Mouse (Mus musculus) thymus, postnatal 14 days (tissue): ENCODE measurements around the gene Cbx6.

ENCODE experiments used
- DNase-seq: peaks from one replicate; pipeline ENCODE4 v3.0.0; 2021

Cbx6 gene

GRCm38 (mm10) chr15:79802304-79802703 is 32.2 kb downstream of the Cbx6 start:
- no peak for DNase-seq

DNA sequence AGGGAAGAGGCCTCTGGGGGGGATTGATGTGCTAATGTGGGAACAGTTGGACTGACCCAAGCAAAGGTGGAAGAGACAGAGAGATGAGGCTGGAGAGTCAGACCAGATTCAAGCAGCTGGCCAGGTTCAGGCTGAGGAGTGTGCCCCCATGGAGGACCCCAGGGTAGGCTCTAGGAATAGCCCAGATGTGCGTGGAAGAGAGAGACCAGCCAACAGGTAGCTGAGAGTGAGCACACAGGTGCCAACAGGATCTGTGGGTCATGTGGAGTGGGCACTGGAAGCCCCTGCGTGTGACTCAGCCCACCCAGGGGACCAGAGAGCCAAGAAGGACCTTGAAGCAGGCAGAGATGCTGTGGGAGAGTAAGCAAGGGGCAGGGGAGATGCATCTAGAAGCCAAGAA is 32.8 kb downstream of the Cbx6 start:
- no peak for DNase-seq

- no peak for DNase-seq
These were observed 33.8 kb downstream of the Cbx6 start for GRCm38 (mm10) chr15:79800701-79801100.

GRCm38 (mm10) chr15:79798591-79798990 is 35.9 kb downstream of the Cbx6 start:
- DNase-seq = no peak

DNA sequence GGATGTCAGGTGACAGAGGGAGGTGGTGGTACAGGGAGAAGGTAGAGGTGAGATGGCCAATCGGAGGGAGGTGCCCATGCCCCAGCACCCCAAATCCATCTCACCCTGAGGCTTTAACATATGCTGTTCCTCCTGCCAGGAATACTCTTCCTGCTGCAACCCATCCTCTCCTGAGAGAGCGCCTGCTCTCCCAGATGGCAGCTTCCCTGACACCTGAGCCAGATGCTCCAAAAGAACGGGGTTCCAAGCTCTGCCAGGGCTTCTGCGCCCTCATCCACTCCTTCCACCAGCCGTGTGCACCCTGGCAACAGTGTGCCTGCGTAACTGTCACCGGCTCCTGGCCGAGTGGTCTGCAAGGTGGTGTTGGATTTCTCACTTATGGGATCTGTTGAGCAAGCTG is 36.8 kb downstream of the Cbx6 start:
- no peak for DNase-seq

GRCm38 (mm10) chr15:79797096-79797495 is 37.4 kb downstream of the Cbx6 start:
- DNase-seq = no peak

DNA sequence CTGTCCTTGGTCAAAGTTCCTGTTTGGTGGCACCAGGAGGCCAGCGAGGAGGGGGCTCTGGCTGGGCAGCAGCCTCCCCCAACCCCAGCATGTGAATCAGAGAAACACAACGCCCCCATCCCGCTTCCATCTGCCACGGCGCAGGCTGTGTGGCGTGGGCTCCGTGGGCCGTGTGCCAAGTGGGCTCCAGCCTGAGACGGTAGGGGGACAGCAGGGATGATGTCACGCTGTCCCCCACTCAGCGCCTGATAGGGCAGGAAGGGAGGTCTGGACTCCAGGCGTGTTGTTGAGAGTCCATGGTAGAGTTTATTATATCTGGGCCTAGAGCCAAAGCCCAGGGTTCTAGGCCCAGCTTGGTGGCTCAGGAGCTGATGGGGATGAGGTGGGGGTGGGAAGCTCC is 38.2 kb downstream of the Cbx6 start:
- no peak for DNase-seq

- no peak for DNase-seq
These were observed 40.3 kb downstream of the Cbx6 start for GRCm38 (mm10) chr15:79794173-79794572.

- DNase-seq = no peak
These were observed 41.4 kb downstream of the Cbx6 start for GRCm38 (mm10) chr15:79793076-79793475.

- DNase-seq = no peak
These were observed 42.0 kb downstream of the Cbx6 start for GRCm38 (mm10) chr15:79792455-79792854.

GRCm38 (mm10) chr15:79791502-79791901 is 43.0 kb downstream of the Cbx6 start:
- peak; percentile 64 for DNase-seq

- no peak for DNase-seq
These were observed 43.6 kb downstream of the Cbx6 start for GRCm38 (mm10) chr15:79790905-79791304.

- no peak for DNase-seq
These were observed 44.4 kb downstream of the Cbx6 start for GRCm38 (mm10) chr15:79790111-79790510.

- DNase-seq = no peak
These were observed 46.7 kb downstream of the Cbx6 start for GRCm38 (mm10) chr15:79787815-79788214.

- DNase-seq = no peak
These were observed 49.4 kb downstream of the Cbx6 start for GRCm38 (mm10) chr15:79785056-79785455.

- no peak for DNase-seq
These were observed 56.7 kb downstream of the Cbx6 start, which contains the start of gene Dnal4 for GRCm38 (mm10) chr15:79777749-79778148. Dnal4 (minus strand) TSS chr15:79777849.

- DNase-seq = no peak
These were observed 58.8 kb downstream of the Cbx6 start for GRCm38 (mm10) chr15:79775662-79776061.

DNA sequence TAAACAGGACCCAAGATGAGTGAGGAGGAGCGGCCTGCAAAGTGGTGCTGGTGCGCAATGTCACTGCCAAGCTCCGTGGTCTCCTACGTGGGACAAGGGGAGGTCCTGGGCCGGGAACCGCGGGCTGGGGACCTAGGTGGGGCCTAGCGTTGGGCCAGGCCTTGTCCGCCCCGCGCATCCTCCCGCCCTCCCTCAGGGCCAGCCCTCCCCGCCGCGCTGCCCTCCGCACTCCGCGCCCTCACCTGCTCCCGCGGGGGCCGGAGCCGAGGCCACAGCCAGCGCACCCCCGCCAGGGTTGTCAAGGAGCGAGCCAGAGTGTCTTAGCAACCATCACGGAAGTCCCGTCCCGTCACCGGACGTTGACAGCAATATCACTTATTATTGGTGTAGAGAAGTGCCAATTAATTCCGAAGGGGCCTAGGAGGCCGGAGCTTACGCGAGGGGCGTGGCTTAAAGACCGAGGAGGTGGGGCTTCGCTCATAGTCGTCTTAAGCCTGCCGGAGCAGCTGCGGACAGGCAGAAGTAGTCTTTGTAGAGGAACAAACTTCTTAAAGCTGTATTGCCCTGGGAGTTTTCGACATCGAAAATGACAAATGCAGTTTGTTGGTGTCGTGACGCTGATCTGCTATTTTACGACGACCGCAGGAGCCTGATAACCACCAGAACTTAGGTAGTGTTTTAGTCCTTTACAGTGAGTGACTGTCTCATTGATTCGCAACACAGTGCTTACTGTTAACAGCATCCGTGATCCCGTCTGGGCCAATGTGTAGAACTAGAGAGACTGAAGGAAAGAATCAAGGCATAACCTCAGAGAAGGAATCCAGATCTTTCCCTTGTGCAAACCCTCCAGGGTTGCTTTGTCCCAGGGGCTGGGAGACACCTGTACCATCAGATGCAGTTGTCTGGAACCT is 60.1 kb downstream of the Cbx6 start:
- DNase-seq = peak; percentile 97
